Mouse (Mus musculus) G1E (cell line): ENCODE results near the gene Ppp2r5d.

ENCODE experiments used
- CTCF ChIP-seq: IDR thresholded peaks from 2 replicates; pipeline ENCODE4 v1.5.1; 2012; ENCODE audit warnings: low read depth, low read length, inconsistent platforms, mixed read lengths
- GATA1 ChIP-seq: IDR thresholded peaks from 2 replicates; pipeline ENCODE4 v1.6.1; 2012; ENCODE audit warnings: borderline replicate concordance, low read length, inconsistent platforms, mixed read lengths
- POLR2AphosphoS5 ChIP-seq: IDR thresholded peaks from 2 replicates; pipeline ENCODE4 v1.6.1; 2012; ENCODE audit warnings: low read depth, low read length, inconsistent platforms; ENCODE audit not compliant: insufficient replicate concordance
- TAL1 ChIP-seq: conservative IDR thresholded peaks from 2 replicates; pipeline ENCODE4 v1.6.1; 2012; ENCODE audit warnings: low read depth, low read length, inconsistent platforms, mixed read lengths

DNA sequence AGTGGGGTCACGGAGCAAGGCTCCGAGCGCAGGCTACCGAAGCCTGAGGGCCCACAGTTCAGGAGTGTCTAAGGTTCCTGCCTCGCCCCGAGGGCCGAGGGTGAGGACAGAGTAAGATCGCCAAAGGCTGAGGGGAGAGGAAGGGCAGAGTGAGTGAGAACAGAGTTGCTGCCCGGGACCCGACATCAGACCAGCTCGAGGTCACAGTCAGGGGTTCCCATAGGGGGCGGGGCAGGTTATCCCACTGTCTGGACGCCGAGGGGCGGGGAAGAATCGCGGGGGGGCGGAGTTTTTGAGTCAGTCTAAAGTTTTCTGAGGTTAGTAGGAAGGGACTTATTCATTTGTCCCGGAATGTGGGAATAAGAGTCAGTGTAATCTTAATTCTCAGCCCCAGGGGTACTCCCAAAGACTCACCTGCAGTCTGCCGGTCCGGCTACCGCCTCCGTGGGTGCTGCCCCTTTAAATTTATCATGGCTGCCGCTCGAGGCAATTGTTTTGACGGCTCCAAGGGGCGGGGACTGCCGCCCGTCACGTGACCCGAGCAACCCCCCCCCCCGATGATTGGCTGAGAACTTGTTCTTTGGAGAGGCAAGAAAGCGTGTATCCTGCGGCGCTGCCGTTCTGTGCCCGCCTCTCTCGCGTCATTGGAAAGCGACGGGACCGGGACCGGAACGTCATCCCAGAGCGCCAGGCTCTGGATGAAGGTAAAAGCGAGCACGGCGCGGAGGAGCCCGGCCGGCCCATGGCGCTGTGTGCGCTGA, 59.2 kb downstream of the Ppp2r5d start, which contains the start of the genes Klc4 and Mrpl2:
- TF ChIP-seq CTCF (no peak), POLR2AphosphoS5 (no peak), GATA1 (no peak), TAL1 (no peak)
